Mouse (Mus musculus): ENCODE measurements around the gene Psmg4. TPM values are rescaled to one million over a fixed set of nuclear protein-coding genes. Genes with fewer than 3 reads are reported as not detected.

The Psmg4 gene
- total and polyA plus RNA-seq, 3 experiments, result 121 to 161 TPM; not detected in 1

DNA sequence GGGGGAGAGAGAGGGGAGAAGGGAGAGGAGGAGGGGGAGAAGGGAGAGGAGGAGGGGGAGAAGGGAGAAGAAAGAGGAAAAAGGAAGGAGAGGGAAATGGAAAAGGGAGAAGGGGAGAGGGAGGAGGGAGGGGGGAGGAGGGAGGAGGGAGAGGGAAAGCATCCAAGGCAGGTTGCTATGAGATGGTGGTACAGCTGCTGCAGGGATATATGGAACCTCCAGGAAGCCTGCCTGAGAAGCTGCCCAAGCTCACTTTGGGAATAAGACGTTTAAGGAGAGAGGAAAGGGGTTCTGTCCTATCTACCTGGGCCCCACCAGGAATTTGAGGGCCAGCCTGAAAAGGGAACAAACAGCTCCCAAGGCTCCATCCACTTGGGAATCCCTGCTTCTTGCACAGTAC is 64.2 kb downstream of the Psmg4 start:
- Histone ChIP-seq H3K4me3 (ENCODE audit: control insufficient read depth in 1 of 2, insufficient read depth in 1 of 2, low read depth in 2 of 2, low read length in 2 of 2) (no peak overlapping the region), H3K36me3 (ENCODE audit: control insufficient read depth in 1 of 2, insufficient read depth in 2 of 2, low read length in 2 of 2) (peaks cover 2 to 6% of the 10 kb centered on the region in 2 experiments; a peak in 3 of 4 replicates), H3K9me3 (replicated peaks; ENCODE audit: insufficient read depth, low read length) (no peaks in the 10 kb centered on the region), H3K9ac (ENCODE audit: control insufficient read depth, low read depth, low read length, poor library complexity, severe bottlenecking) (no peak overlapping the region), H3K4me1 (ENCODE audit: control insufficient read depth in 1 of 2, insufficient read depth in 2 of 2, low read length in 2 of 2) (peaks cover 0 to 5% of the 10 kb centered on the region in 2 experiments; a peak in 1 of 4 replicates), H3K27me3 (ENCODE audit: control insufficient read depth in 1 of 2, insufficient read depth in 2 of 2, low read length in 2 of 2) (no peaks in the 10 kb centered on the region), H3K27ac (ENCODE audit: control insufficient read depth, low read depth, low read length) (no peak overlapping the region), H3K79me2 (ENCODE audit: control insufficient read depth, insufficient read depth, low read length, poor library complexity) (peaks cover 2% of the 10 kb centered on the region; the same call in 1 of the 2 replicates)
- TF ChIP-seq MYC (IDR thresholded peaks at IDR 0.05; ENCODE audit: low read depth, low read length) (no peak), TCF12 (IDR thresholded peaks at IDR 0.05; ENCODE audit: low read depth, low read length) (no peak), NRF1 (IDR thresholded peaks at IDR 0.05; ENCODE audit: insufficient read depth, low read depth, low read length, poor library complexity, severe bottlenecking) (no peak), MEF2A (IDR thresholded peaks at IDR 0.05; ENCODE audit: extremely low read depth, insufficient replicate concordance, low read depth, low read length, poor library complexity, severe bottlenecking) (no peak), MAX (IDR thresholded peaks at IDR 0.05; ENCODE audit: low read length) (no peak), ZMIZ1 (IDR thresholded peaks at IDR 0.05; ENCODE audit: low read depth, low read length) (no peak), MYB (IDR thresholded peaks at IDR 0.05; ENCODE audit: low read depth, low read length) (no peak), MAZ (IDR thresholded peaks at IDR 0.05; ENCODE audit: low read depth, low read length) (no peak), ETS1 (IDR thresholded peaks at IDR 0.05; ENCODE audit: low read depth, low read length) (no peak), SIN3A (IDR thresholded peaks at IDR 0.05; ENCODE audit: low read length) (no peak), POLR2A (IDR thresholded peaks at IDR 0.05; ENCODE audit: control insufficient read depth in 1 of 2, insufficient read depth in 1 of 2, low read depth in 1 of 2, low read length in 2 of 2, poor library complexity in 1 of 2) (no peak), RAD21 (IDR thresholded peaks at IDR 0.05; ENCODE audit: low read depth, low read length) (no peak), CHD1 (IDR thresholded peaks at IDR 0.05; ENCODE audit: low read depth, low read length) (no peak), USF2 (IDR thresholded peaks at IDR 0.05; ENCODE audit: borderline replicate concordance in 1 of 2, insufficient read depth in 1 of 2, low read depth in 1 of 2, low read length in 2 of 2) (no peak), USF1 (IDR thresholded peaks at IDR 0.05; ENCODE audit: low read depth, low read length) (no peak)
- no peak for DNase-seq (ENCODE audit: low read depth, low spot score)

Other genes with a start within 250 kb of the Psmg4 start
- 3.0 and 3.7 TPM in 2 replicates for gene Nqo2, start 198.3 kb upstream of the Psmg4 start, total RNA-seq (2012; rRNA removed)
- 1 to 10 TPM in 1 of 2 experiments, not detected in 1; 7.6 TPM for gene Nqo2, start 198.3 kb upstream of the Psmg4 start, polyA plus RNA-seq (2012; ENCODE audit: insufficient read depth in 1 of 2, insufficient read length in 2 of 2, low read depth in 1 of 2, low replicate concordance in 2 of 2, missing spikeins in 1 of 2)
- 11.4 TPM in 2 replicates for gene Ripk1, start 160.6 kb upstream of the Psmg4 start, total RNA-seq (2012; rRNA removed)
- gene Ripk1, start 160.6 kb upstream of the Psmg4 start, polyA plus RNA-seq (2012; ENCODE audit: insufficient read depth in 1 of 2, insufficient read length in 2 of 2, low read depth in 1 of 2, low replicate concordance in 2 of 2, missing spikeins in 1 of 2), result 10 to 100 TPM in 1 of 2 experiments, not detected in 1; 11.8 TPM
- 65.1 and 79.6 TPM in 2 replicates for gene Serpinb6a, start 160.2 kb upstream of the Psmg4 start, total RNA-seq (2012; rRNA removed)
- gene Serpinb6a, start 160.2 kb upstream of the Psmg4 start, polyA plus RNA-seq (2012; ENCODE audit: insufficient read depth in 1 of 2, insufficient read length in 2 of 2, low read depth in 1 of 2, low replicate concordance in 2 of 2, missing spikeins in 1 of 2), result 10 to 100 TPM in 1 of 2 experiments, not detected in 1; 61.6 TPM
- 7.5 and 7.7 TPM in 2 replicates for gene Bphl, start 125.4 kb upstream of the Psmg4 start, total RNA-seq (2012; rRNA removed)
- 1 to 10 TPM in 1 of 2 experiments, not detected in 1; 6.5 TPM for gene Bphl, start 125.4 kb upstream of the Psmg4 start, polyA plus RNA-seq (2012; ENCODE audit: insufficient read depth in 1 of 2, insufficient read length in 2 of 2, low read depth in 1 of 2, low replicate concordance in 2 of 2, missing spikeins in 1 of 2)
- gene Tubb2a, start 85.0 kb upstream of the Psmg4 start, total RNA-seq (2012; rRNA removed), result 38.8 and 68.8 TPM in 2 replicates
- 10 to 100 TPM in 1 of 2 experiments, not detected in 1; 55.9 TPM for gene Tubb2a, start 85.0 kb upstream of the Psmg4 start, polyA plus RNA-seq (2012; ENCODE audit: insufficient read depth in 1 of 2, insufficient read length in 2 of 2, low read depth in 1 of 2, low replicate concordance in 2 of 2, missing spikeins in 1 of 2)
- gene Tubb2b, start 32.5 kb upstream of the Psmg4 start, total RNA-seq (2012; rRNA removed), result 1.4 and 2.7 TPM in 2 replicates
- 10 to 100 TPM in 1 of 2 experiments, not detected in 1; 10.6 TPM for gene Tubb2b, start 32.5 kb upstream of the Psmg4 start, polyA plus RNA-seq (2012; ENCODE audit: insufficient read depth in 1 of 2, insufficient read length in 2 of 2, low read depth in 1 of 2, low replicate concordance in 2 of 2, missing spikeins in 1 of 2)
- gene Slc22a23, start 182.2 kb downstream of the Psmg4 start, total RNA-seq (2012; rRNA removed), result 20.0 and 22.2 TPM in 2 replicates
- gene Slc22a23, start 182.2 kb downstream of the Psmg4 start, polyA plus RNA-seq (2012; ENCODE audit: insufficient read depth in 1 of 2, insufficient read length in 2 of 2, low read depth in 1 of 2, low replicate concordance in 2 of 2, missing spikeins in 1 of 2), result 10 to 100 TPM in 1 of 2 experiments, not detected in 1; 24.3 TPM

Measured in MEL (cell line).